Mouse (Mus musculus): ENCODE data around the gene 1700042G07Rik.

1700042G07Rik gene

DNA sequence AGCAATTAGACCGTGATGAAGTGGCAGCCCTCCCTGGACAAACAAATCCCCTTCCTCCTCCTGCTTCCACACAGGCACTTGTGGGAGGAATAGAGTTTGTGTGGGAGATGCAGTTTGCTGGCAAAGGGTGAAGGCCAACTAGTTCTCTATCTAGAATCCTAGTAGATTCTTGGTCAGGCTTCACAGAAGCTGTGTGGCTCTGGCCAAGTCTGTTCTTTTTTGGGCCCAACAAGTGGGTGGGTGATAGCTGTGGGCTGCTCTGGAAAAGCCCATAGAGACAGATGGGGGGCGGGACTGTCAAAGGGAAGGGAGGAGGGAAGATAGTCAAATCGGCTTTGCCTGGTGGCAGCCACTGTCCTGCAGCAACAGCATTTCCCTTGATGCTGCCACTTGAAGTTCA lies 12.4 kb upstream of the 1700042G07Rik start:
- in situ Hi-C loops (cut with MboI; ENCODE audit: low sequenced_read_pairs): no loop called here

DNA sequence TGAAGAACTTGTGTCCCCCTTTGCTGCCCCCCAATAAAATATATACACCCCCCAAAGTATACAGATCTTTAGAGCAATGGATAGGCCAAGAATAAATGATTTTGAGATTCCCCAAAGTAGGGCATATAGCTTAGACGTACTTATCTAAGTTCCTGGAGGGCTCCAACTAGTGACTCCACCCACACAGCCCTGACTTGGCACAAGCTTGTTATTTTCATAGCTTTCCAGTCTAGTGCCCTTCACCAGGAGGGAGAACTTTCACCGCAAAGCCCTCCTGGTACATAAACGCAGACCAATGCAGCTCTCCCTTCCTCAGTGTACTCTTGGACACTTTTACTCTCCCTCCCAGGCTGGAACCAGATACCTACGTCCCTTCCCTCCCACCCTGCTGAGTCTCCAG lies 11.0 kb upstream of the 1700042G07Rik start:
- in situ Hi-C loops (cut with MboI; ENCODE audit: low sequenced_read_pairs): no loop called here

DNA sequence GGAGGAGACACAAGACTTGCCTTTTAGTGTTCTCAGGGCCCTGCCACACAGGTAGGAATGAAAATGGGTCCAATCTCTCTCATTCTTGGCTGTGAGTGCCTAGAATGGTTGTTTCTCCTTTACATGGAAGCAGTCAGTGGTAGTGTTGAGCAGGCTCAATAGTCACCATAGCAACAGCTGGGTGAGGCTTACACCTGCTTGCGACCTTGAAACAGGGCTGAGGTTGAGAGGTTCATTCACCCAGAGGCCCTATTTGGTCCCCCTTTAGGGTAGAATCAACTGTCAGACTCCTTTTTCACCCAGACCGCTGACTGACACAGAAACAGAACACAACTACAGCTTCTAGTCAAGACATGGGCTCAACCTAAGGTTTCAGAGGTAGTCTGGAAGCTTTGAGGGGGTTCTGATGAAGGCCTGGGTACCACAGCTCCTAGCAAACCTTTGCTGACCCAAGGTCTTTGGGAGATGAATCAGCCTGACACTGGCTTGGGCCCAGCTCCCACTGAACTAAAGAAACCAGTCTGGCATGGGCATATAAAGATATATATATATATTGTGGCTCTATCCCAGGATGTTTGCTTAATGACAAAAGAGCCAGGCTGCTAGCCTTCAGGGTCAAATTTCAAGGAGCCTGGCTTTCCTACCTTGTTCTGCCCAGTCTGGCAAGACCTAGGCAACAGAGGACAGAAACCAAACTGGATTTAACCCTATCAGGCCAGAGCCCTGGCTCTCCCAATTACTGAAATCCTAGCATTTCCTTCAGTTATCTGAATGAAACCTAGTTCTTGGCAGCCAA lies 8.2 kb upstream of the 1700042G07Rik start:
- in situ Hi-C loops (cut with MboI; ENCODE audit: low sequenced_read_pairs): no loop called here

DNA sequence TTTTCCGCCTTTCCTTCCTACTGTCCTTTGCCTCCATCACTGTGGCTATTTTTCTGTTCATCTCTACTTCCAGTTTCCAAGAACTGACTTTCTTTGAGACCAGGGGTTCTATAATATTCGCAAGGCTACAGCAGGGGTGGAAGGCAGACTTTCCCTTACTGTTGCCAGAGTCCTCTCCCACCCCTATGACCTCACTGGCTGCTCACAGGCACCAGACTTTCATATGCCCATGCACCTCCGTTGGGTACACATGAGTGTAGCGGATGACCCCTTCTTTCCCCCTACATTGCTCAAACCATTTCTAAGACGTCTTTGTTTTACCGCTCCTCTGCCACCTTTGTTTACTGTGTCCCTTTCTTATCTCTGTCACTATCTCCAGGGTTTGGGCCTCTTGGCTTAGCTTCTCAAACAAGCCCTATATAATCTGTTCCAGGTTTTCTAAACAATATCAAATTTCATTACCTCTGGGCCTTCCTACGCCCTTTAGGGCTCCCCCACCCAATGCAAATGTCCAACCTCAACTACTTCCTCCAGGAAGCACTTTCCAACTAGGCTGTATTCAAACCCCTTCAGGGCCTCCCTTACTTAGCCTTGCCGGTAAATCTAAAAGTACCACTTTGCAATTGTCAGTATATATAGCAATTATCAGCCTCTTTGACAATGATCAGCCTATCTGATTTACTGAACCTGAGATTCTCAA lies 7.3 kb upstream of the 1700042G07Rik start:
- in situ Hi-C loops (cut with MboI; ENCODE audit: low sequenced_read_pairs): no loop called here

DNA sequence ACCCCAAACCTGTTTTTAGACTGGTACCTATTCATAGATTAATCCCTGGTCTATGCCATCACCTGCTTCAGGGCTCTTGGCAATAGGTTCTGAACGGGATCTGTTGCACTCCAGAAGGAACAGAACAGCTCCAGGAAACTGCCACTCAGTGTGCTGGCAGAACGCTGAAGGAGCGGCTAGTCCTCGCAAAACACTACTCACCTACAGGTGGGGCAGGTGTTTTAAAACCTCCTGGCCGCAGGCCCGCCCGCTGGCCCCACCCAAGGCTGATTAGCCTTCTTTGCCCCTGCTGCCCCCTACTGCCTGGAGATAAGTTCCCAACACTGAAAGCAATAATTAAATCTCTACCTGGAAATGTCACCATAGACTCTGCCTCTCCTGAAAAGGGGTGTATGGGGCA lies 5.8 kb upstream of the 1700042G07Rik start, which contains the start of gene Tspan1:
Gene Tspan1, minus strand, starts transcription at position 198 of the 400 bp plus-strand sequence.
- in situ Hi-C loops (cut with MboI; ENCODE audit: low sequenced_read_pairs): no loop called here

DNA sequence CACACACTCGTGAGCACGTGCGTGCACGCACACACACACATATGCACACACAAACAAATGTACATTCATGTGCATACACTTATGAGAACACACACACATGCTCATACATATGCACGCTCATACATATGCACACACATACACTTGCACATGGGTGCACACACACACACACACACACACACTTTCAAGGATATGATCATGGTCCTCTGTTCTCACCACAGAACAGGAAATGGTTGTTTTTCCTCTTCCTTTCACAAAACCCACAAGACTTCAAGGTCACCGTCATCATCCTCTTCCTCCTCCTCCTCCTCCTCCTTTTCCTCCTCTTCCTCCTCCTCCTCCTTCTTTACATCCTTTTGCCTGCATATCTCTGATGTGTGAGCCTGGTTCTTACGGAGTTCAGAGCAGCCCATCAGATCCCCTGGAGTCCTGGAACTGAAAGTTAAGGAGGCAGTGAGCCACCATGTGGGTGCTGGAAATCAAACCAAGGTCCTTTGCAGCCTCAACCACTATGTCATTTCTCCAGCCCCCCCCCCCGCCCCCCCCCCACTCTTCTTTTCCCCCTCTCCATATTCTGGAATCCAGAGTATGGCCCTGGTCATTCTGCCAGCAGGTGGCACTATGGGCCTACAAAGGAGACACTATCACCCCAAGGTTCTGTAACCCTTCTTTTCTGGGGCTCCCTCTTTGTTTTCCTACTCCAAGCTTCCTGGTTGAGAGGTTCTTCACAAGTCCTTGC lies 4.4 kb upstream of the 1700042G07Rik start:
- in situ Hi-C loops (cut with MboI; ENCODE audit: low sequenced_read_pairs): no loop called here

DNA sequence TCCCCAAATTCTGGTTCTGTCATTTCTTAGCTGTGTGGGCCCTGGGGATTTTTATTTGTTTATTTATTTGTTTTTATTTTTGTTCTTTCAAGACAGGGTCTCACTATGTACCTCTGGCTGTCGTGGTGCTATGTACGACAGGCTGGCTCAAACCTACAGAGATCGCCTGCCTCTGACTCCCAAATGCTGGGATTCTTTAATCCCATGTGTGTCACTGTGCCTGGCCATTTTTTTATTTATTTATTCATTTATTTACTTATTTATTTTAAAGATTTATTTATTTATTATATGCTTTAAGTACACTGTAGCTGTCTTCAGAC lies 3.9 kb upstream of the 1700042G07Rik start:
- in situ Hi-C loops (cut with MboI; ENCODE audit: low sequenced_read_pairs): no loop called here

DNA sequence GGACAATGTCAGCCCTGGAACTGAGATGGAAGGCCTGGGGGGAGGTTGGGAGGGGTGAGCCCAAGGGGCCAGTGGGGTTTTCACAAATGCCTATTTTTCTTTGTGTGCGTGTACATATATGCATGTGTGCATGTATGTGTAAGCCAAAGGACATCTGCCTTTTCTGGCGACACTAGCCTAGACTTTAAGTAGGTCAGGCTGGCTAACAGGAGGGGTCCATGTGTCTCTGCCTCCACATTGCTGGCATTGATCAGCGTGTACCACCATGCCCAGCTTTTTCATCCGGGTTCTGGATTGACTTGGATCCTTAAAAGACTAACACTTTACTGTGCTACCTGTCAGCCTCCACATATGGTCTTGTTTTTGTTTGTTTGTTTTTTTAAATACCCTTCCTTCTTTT lies 580 bp downstream of the 1700042G07Rik start:
- in situ Hi-C loops (cut with MboI; ENCODE audit: low sequenced_read_pairs): no loop called here

DNA sequence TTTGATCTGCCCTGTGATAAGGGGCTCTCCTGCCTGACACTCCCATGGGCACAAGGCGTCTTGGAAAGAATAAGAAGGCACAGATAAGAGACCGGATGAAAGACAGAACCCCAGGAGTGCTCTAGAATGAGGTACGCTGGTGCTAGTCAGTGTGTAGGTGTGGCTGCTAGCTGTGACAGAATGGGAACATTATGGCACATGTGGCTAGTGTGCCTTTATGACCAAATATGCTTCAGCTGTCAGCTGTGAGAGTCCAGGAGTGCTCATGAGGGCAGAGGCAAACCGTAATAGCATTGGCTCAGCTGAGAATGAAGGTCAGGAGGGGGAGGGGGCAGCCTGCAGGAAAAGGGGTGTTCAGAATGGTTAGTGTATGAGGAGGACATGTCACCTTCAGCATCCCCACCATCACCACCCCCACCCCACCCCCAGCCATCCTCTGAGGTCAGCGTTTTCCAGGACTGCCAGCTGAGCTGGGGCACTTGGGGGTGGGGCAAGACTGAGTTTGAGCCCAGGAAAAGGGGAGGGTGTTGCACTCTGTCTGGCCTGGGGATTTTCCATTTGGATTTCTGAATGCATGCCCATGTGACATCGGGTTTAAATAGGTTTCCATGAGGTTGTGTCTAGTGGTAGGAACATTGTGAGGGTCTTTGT lies 1.4 kb downstream of the 1700042G07Rik start:
- in situ Hi-C loops (cut with MboI; ENCODE audit: low sequenced_read_pairs): no loop called here

DNA sequence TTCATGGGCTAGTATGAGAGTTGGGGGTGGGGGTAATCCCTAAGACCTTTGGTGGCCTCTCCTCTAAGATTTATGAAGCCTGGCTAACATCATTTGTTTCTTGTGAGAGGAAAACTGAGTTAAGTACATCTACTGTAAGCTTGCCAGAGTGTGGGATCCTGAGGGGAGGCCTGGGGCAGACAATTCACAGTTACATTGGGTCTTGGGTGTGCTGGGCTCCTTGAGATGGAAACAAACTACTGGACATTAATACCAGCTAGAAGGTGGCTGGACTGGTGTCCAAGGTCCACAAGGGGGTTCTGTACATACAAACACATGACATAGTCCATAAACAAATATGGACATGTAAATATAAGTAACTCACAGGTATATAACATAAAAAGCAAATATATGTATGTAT lies 2.0 kb downstream of the 1700042G07Rik start:
- in situ Hi-C loops (cut with MboI; ENCODE audit: low sequenced_read_pairs): no loop called here

DNA sequence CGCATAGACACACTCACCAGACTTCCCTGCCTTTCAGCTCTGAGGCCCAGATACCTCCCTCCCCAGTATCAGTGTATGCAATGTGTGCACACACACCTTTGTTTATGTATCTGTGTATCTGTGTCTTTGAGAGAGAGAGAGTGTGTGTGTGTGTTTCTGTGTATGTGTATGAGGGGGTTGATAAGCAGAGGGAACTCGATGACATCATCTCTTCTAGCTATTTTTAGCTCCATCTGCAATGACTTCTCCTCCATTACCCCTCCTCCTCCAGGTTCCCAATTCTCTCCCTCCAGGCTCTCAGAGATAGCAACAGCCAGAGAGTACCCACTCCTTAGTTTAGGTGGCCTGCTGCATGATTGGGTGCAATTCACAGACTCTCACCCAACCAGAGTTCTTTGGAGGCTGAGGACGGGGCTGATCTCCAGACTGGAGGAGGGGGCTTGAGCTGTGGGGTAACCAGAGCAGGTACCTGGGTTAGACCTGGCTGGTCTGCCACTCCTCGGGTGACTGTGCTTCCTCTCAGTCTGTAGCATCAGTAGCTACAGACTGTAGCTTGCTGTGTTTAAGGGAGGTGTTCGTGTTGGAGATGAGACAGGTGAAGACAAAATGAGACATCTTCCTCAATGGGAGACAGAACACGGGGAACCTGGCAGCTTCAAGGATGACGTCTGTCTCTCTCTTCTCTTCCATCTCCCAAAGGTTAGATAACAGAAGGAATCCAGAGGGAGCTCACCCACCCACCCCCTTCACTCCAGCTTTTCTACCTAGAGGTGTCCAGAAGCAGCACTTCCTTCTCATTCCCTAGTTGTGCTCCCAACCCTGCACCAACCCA lies 2.8 kb downstream of the 1700042G07Rik start:
- in situ Hi-C loops (cut with MboI; ENCODE audit: low sequenced_read_pairs): no loop called here

DNA sequence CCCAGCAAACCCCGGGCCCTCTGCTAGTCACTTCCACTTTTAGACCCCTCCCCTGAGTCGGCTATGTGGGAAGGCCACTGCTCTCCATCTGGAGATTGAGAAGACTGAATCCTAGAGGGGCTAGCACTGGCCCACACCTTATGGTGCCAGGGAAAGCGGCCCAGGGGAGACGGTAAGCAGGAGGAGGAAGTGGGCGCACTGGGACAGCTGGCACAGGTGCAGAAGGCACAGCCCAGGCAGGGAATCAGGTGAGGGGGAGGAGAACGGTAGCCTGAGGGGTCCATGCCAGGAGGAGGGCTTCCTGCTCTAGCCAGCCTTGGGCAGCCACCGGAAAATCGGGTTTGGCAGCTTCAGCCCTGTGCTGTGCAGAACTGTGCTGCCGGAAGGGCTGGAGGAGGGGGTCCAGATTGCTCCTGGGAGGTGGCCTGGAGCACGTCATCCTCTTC lies 3.4 kb downstream of the 1700042G07Rik start:
- in situ Hi-C loops (cut with MboI; ENCODE audit: low sequenced_read_pairs): no loop called here

DNA sequence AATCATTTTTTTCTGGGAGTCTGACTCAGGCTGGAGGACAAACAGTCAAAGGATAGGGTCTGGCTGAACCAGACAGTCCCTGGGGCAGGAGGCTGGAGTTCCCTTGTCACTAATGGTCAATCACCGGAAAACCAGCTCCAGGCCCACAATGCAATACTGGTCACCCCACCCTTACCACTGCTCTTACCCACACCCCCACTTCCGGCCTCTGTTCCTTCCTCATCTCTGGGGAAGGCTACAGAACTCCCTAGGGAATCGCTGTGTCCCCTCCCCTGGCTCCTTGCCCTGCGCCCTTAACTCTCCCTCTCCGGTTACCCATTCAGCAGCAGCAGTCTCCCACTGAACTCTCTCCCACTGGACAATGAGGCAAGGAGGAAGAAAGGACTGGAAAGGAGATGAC lies 4.0 kb downstream of the 1700042G07Rik start:
- in situ Hi-C loops (cut with MboI; ENCODE audit: low sequenced_read_pairs): no loop called here

DNA sequence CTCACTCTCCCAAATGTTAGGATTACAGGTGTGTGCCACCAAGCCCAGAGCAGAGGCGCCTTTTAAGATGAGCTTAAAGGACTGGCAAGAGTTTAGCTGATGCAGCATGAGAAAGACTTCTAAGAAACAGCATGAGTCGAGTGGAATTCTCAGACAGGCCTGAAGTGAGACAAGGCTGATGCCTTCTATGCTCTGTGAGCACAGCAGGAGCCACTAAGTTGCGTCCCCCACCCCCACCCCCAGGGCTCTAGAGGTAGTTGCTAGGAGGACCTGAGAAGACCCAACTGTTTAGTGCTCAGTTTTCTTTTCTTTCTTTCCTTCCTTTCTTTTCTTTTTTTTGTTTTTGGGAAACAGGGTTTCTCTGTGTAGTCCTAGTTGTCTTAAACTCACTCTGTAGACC lies 8.9 kb downstream of the 1700042G07Rik start:
- in situ Hi-C loops (cut with MboI; ENCODE audit: low sequenced_read_pairs): no loop called here

DNA sequence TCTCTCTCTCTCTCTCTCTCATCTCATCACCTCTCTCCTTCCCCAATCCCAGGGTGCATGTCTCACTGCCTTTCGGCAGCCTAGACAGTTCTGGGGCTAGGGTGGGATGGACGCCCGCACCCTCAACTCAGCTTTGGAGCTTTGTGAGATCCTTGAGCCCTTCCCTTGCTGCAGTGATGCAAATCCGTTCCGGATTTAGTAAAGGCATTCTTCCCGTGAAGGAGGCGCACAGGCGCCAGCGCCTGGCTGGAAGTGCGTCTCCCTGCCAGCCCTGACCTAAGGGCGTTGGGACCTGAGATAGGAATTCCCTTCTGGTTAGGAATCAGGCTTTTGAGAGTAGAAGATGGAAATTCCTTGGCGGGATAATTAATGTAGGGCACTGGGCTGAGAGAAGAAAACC lies 9.6 kb downstream of the 1700042G07Rik start:
- in situ Hi-C loops (cut with MboI; ENCODE audit: low sequenced_read_pairs): no loop called here

DNA sequence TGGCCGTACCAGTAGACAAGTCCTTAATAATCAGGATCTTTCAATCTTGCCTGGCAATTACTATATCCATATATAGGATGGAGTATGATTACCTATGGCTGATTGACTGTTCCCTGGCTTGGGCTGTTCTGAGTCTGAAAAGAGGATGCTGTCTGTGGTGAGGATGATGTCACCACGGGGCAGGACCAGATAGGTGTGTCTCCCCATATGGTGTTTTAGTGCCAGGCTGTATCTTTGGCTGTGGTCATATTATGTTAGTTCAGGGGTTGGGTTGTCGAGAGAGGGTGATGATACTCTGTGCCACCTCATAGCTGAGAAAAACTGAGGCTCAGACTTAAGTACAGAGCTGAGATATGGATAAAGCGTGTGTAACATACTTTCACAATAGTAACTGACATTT lies 11.9 kb downstream of the 1700042G07Rik start:
- in situ Hi-C loops (cut with MboI; ENCODE audit: low sequenced_read_pairs): no loop called here

DNA sequence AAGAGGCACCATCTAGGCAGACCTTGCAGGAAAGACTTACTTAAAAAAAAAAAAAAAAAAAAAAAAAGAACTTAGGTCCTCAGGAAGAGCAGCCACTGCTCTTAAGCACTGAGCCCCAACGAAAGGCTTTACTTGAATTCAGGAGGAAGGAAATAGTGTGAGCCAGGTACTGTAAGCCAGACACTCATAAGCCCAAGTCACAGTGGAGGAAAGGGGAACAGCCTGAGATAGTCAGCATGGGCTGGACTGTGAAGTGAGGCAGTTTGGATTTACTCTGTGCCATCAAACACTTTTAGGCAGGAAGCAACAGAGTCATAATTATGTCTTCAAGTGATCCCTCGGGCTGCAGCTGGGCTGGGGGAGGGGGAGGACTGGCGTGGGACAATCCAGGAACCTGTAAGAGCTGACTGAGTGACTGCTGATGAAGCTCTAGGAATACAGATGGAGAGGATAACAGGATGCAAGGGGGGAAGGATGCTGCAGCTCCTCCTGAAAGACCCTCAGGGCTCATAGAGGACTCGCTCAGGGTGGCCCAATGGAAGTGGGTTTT lies 19.2 kb downstream of the 1700042G07Rik start:
- in situ Hi-C loops (cut with MboI; ENCODE audit: low sequenced_read_pairs): no loop called here

DNA sequence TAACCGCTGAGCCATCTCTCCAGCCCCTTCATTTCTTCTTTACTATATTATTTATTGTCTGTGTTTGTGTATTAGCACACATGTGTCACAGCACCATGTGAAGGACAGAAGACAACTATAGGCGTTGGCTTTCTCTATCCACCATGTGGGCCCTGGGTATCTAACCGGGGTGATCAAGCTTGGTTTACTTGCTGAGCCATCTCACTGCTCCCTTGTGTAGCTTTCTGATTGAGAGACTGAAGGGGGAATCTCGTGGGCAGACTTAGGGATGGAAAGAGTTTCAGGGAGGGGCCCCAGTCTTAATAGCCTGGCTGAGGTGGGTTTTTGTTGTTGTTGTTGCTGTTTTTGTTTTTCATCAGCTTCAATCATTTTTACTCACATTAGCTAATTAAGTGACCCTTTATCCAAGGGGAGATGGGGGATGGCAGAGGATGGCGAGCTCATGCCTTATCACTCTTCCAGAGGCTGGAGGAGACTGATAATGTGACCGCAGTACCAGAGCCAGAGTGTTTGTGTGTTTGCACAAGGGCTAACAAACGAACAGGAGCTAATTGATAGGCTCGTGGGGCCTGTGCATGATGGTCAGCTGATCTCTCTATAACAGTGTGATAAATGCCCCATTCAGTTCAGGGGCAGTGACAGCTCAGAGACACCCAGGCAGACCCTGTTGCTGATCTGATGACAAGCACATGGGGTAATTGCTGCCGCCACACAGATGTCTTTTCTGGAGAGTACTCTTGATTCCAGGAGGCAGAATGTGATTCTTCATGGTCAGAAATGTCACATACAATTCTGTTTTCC lies 20.6 kb downstream of the 1700042G07Rik start:
- in situ Hi-C loops (cut with MboI; ENCODE audit: low sequenced_read_pairs): no loop called here

DNA sequence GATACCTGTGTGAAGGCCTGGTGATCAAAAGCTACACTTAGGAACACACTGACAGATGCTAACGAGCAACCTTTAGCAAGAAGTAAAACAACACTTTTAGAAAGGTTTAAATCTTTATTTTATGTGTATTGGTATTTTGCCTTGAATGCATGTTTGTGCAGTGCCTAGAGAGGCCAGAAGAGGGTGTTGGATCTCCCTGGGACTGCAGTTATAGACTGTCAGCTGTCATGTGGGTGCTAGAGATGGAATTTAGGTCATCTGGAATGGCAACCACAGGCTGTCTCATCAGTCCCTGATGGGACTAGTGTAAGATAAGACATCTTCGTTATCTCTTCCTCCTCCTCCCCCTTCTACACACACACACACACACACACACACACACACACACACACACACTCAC lies 25.2 kb downstream of the 1700042G07Rik start:
- in situ Hi-C loops (cut with MboI; ENCODE audit: low sequenced_read_pairs): no loop called here

Measured in CH12F3 (cell line).